Comparison of ENCODE assay signal across 8 mouse cellular contexts in the genomic region with DNA sequence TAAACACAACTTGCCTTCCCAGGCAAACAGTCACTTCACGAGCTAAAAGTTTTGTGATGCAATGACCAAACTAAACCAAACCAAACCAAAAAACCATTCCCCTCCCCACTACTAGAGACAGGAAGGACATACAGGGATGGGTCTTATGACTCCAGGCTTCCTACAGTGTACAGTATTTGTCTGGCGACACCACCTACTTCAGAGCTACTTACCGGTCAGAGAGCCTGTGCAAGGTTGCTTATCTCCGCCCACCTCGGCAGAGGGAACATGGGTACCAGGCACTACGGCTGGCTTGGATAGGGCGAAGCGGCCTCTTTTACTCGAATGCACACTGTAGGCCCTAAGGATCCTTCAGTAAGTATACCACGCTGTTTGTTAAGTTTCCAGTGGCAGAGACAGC. TPM values are rescaled to one million over a fixed set of nuclear protein-coding genes. Genes with fewer than 3 reads are reported as not detected.
DNase-seq lines count a peak whose midpoint lies in the region; ATAC-seq and TF ChIP-seq lines count a peak whose summit lies in the region.

No protein-coding gene starts in this region.

- in situ Hi-C loops in ES-E14 (cut with MboI; ENCODE audit: low sequenced_read_pairs in 2 of 2, unreplicated experiment in 2 of 2) = no loop called here

- no peak for DNase-seq in cerebellum, adult 2 months
- no peak for DNase-seq in cerebellum, postnatal 10 days
- DNase-seq in ES-E14 (ENCODE audit: low read depth, low spot score) = no peak
- DNase-seq in forebrain, embryonic 14.5 days (ENCODE audit: low spot score) = no peak
- DNase-seq in kidney, postnatal 36 days = peak; percentile 35 to 47
- peak; percentile 84 for DNase-seq in midbrain, embryonic 11.5 days (ENCODE audit: low spot score, missing footprints)
- no peak for DNase-seq in layer of hippocampus, adult 9-11 months
- DNase-seq in right cerebral cortex, postnatal 36 days (ENCODE audit: low spot score in 2 of 2) = no peak

- no peak for ATAC-seq in forebrain, embryonic 14.5 days
- no peak for ATAC-seq in midbrain, embryonic 11.5 days (ENCODE audit: low FRiP score)

- no peak overlapping the region for H3K27ac ChIP-seq in cerebellum, adult 2 months (ENCODE audit: insufficient read depth, low read length)
- H3K27ac ChIP-seq in ES-E14 (ENCODE audit: insufficient read depth, low read depth, low read length, poor library complexity, severe bottlenecking) = peak overlapping the region; percentile 97; the same call in 1 of the 2 replicates
- H3K27ac ChIP-seq in forebrain, embryonic 14.5 days (ENCODE audit: low read depth, low read length) = peak overlapping the region; percentile 99; the same call in 1 of the 2 replicates
- H3K27ac ChIP-seq in midbrain, embryonic 11.5 days (ENCODE audit: low read depth, low read length) = no peak overlapping the region

- peaks cover 11% of the 10 kb centered on the region; the same call in 1 of the 2 replicates for H3K4me1 ChIP-seq in cerebellum, adult 2 months (ENCODE audit: control insufficient read depth, insufficient read depth, low read length)
- H3K4me1 ChIP-seq in ES-E14 (ENCODE audit: control insufficient read depth in 2 of 2, insufficient read depth in 2 of 2, low read length in 2 of 2, poor library complexity in 1 of 2) = peaks cover 0 to 14% of the 10 kb centered on the region in 2 experiments; a peak in 1 of 4 replicates
- H3K4me1 ChIP-seq in forebrain, embryonic 14.5 days (ENCODE audit: control insufficient read depth, insufficient read depth, low read length) = peaks cover 26% of the 10 kb centered on the region
- peaks cover 17% of the 10 kb centered on the region for H3K4me1 ChIP-seq in midbrain, embryonic 11.5 days (ENCODE audit: control insufficient read depth, insufficient read depth, low read length)

- peak overlapping the region; percentile 63 for H3K4me3 ChIP-seq in cerebellum, adult 2 months (replicated peaks; ENCODE audit: insufficient read depth, low read depth, low read length)
- H3K4me3 ChIP-seq in ES-E14 (ENCODE audit: insufficient read depth in 1 of 2, low read depth in 1 of 2, low read length in 2 of 2, poor library complexity in 1 of 2, severe bottlenecking in 1 of 2) = peak overlapping the region; percentile 87 to 94
- peak overlapping the region; percentile 99 for H3K4me3 ChIP-seq in forebrain, embryonic 14.5 days (ENCODE audit: low read depth, low read length)
- peak overlapping the region; percentile 98 for H3K4me3 ChIP-seq in midbrain, embryonic 11.5 days (ENCODE audit: low read depth, low read length)

- H3K27me3 ChIP-seq in cerebellum, adult 2 months (ENCODE audit: control insufficient read depth, insufficient read depth, low read length) = no peaks in the 10 kb centered on the region
- no peaks in the 10 kb centered on the region for H3K27me3 ChIP-seq in forebrain, embryonic 14.5 days (replicated peaks; ENCODE audit: control insufficient read depth, insufficient read depth, low read length)
- no peaks in the 10 kb centered on the region for H3K27me3 ChIP-seq in midbrain, embryonic 11.5 days (ENCODE audit: control insufficient read depth, insufficient read depth, low read length)

- 2% methylated on average over 10 of the region's 10 CpGs for WGBS in cerebellum, adult 2 months
- WGBS in forebrain, embryonic 14.5 days = under 1% methylated on average over 10 of the region's 10 CpGs
- 1% methylated on average over 10 of the region's 10 CpGs for WGBS in midbrain, embryonic 11.5 days

- H3K9me3 ChIP-seq in ES-E14 (ENCODE audit: control insufficient read depth, insufficient read depth, low read depth, low read length) = no peaks in the 10 kb centered on the region
- H3K9me3 ChIP-seq in forebrain, embryonic 14.5 days (replicated peaks; ENCODE audit: control insufficient read depth, low read length) = no peaks in the 10 kb centered on the region
- H3K9me3 ChIP-seq in midbrain, embryonic 11.5 days (ENCODE audit: control insufficient read depth, low read length) = no peaks in the 10 kb centered on the region

- TF ChIP-seq CTCF in cerebellum, adult 2 months (IDR thresholded peaks at IDR 0.05; ENCODE audit: borderline replicate concordance, insufficient read depth, low read depth, low read length) = no peak

- peak overlapping the region; percentile 96 for H3K9ac ChIP-seq in ES-E14 (ENCODE audit: insufficient read depth, low read depth, low read length, poor library complexity, severe bottlenecking)
- H3K9ac ChIP-seq in forebrain, embryonic 14.5 days (ENCODE audit: low read length) = peak overlapping the region; percentile 99
- H3K9ac ChIP-seq in midbrain, embryonic 11.5 days (ENCODE audit: low read length) = peak overlapping the region; percentile 100

- peak overlapping the region; percentile 99 for H3K4me2 ChIP-seq in forebrain, embryonic 14.5 days (ENCODE audit: low read length)
- peak overlapping the region; percentile 99 for H3K4me2 ChIP-seq in midbrain, embryonic 11.5 days

- no peak for TF ChIP-seq POLR2A in cerebellum, adult 2 months (IDR thresholded peaks at IDR 0.05; ENCODE audit: borderline replicate concordance, insufficient read depth, low read length)

- peaks cover 28% of the 10 kb centered on the region for H3K36me3 ChIP-seq in ES-E14 (ENCODE audit: control insufficient read depth, insufficient read depth, low read length, poor library complexity, severe bottlenecking)
- H3K36me3 ChIP-seq in forebrain, embryonic 14.5 days (ENCODE audit: control insufficient read depth, insufficient read depth, low read length) = peaks cover 35% of the 10 kb centered on the region
- peaks cover 12% of the 10 kb centered on the region for H3K36me3 ChIP-seq in midbrain, embryonic 11.5 days (ENCODE audit: control insufficient read depth, insufficient read depth, low read length)

TF ChIP-seq in ES-E14, 5 proteins besides CTCF, POLR2A, EP300 and RAD21:
- TF ChIP-seq HCFC1 (IDR thresholded peaks at IDR 0.05; ENCODE audit: borderline replicate concordance, insufficient read depth, low read length) (no peak), CHD2 (IDR thresholded peaks at IDR 0.05; ENCODE audit: low read depth, low read length) (no peak), ZNF384 (IDR thresholded peaks at IDR 0.05; ENCODE audit: low read depth, low read length) (no peak), ZC3H11A (IDR thresholded peaks at IDR 0.05; ENCODE audit: borderline replicate concordance, low read depth, low read length) (no peak)

RNA-seq across cellular contexts. Expression of gene Ube2i, which starts 2.1 kb away (rescaled TPM):
- 253 and 255 TPM in 2 replicates for polyA plus RNA-seq in cerebellum, adult 2 months (2012; rRNA removed)
- total RNA-seq in ES-E14 (2012; rRNA removed) = 427 and 443 TPM in 2 replicates
- polyA plus RNA-seq in forebrain, embryonic 14.5 days (2014; fragmentation: Nextera tagmentation; extraction: Ambion mirVana) = 662 and 671 TPM in 2 replicates
- 863 and 877 TPM in 2 replicates for polyA plus RNA-seq in midbrain, embryonic 11.5 days (2014; fragmentation: Nextera tagmentation; extraction: Ambion mirVana)

RNA-seq across cellular contexts. Expression of gene Baiap3, which starts 16.2 kb away (rescaled TPM):
- polyA plus RNA-seq in cerebellum, adult 2 months (2012; rRNA removed) = 24.4 and 26.5 TPM in 2 replicates
- total RNA-seq in ES-E14 (2012; rRNA removed) = 1.4 and 1.9 TPM in 2 replicates
- polyA plus RNA-seq in forebrain, embryonic 14.5 days (2014; fragmentation: Nextera tagmentation; extraction: Ambion mirVana) = 4.8 and 9.7 TPM in 2 replicates
- 1.3 and 1.4 TPM in 2 replicates for polyA plus RNA-seq in midbrain, embryonic 11.5 days (2014; fragmentation: Nextera tagmentation; extraction: Ambion mirVana)

RNA-seq across cellular contexts. Expression of gene Prss34, which starts 25.9 kb away (rescaled TPM):
- polyA plus RNA-seq in cerebellum, adult 2 months (2012; rRNA removed) = not detected in 2 replicates
- total RNA-seq in ES-E14 (2012; rRNA removed) = not detected in 2 replicates
- polyA plus RNA-seq in forebrain, embryonic 14.5 days (2014; fragmentation: Nextera tagmentation; extraction: Ambion mirVana) = not detected in 2 replicates
- polyA plus RNA-seq in midbrain, embryonic 11.5 days (2014; fragmentation: Nextera tagmentation; extraction: Ambion mirVana) = not detected in 2 replicates

RNA-seq across cellular contexts. Expression of gene Tsr3, which starts 32.4 kb away (rescaled TPM):
- 40.4 and 42.4 TPM in 2 replicates for polyA plus RNA-seq in cerebellum, adult 2 months (2012; rRNA removed)
- total RNA-seq in ES-E14 (2012; rRNA removed) = 32.3 and 34.9 TPM in 2 replicates
- polyA plus RNA-seq in forebrain, embryonic 14.5 days (2014; fragmentation: Nextera tagmentation; extraction: Ambion mirVana) = 57.4 and 67.8 TPM in 2 replicates
- 62.5 and 64.3 TPM in 2 replicates for polyA plus RNA-seq in midbrain, embryonic 11.5 days (2014; fragmentation: Nextera tagmentation; extraction: Ambion mirVana)

RNA-seq across cellular contexts. Expression of gene Gnptg, which starts 32.4 kb away (rescaled TPM):
- 131 and 146 TPM in 2 replicates for polyA plus RNA-seq in cerebellum, adult 2 months (2012; rRNA removed)
- 17.3 and 28.5 TPM in 2 replicates for total RNA-seq in ES-E14 (2012; rRNA removed)
- polyA plus RNA-seq in forebrain, embryonic 14.5 days (2014; fragmentation: Nextera tagmentation; extraction: Ambion mirVana) = 86.8 and 92.0 TPM in 2 replicates
- polyA plus RNA-seq in midbrain, embryonic 11.5 days (2014; fragmentation: Nextera tagmentation; extraction: Ambion mirVana) = 59.5 and 63.2 TPM in 2 replicates

Comparison
In these comparisons a context has a peak if more than half of its experiments do, and no peak if none do; other contexts are left out.
1. DNase-seq: peak in kidney, postnatal 36 days (2 of 2) and midbrain, embryonic 11.5 days (single experiment); none in cerebellum, adult 2 months (0 of 2), cerebellum, postnatal 10 days (0 of 2), ES-E14 (single experiment), forebrain, embryonic 14.5 days (single experiment), layer of hippocampus, adult 9-11 months (single experiment) and right cerebral cortex, postnatal 36 days (0 of 2).
2. H3K27ac ChIP-seq: peak in ES-E14 (single experiment) and forebrain, embryonic 14.5 days (single experiment); none in cerebellum, adult 2 months (single experiment) and midbrain, embryonic 11.5 days (single experiment).
3. Peak in every context shown above with its lines, with median percentiles within 50 percentile points of each other: H3K4me3 ChIP-seq and H3K9ac ChIP-seq.